Comparison of ENCODE assay signal across 21 mouse cellular contexts in the genomic region with DNA sequence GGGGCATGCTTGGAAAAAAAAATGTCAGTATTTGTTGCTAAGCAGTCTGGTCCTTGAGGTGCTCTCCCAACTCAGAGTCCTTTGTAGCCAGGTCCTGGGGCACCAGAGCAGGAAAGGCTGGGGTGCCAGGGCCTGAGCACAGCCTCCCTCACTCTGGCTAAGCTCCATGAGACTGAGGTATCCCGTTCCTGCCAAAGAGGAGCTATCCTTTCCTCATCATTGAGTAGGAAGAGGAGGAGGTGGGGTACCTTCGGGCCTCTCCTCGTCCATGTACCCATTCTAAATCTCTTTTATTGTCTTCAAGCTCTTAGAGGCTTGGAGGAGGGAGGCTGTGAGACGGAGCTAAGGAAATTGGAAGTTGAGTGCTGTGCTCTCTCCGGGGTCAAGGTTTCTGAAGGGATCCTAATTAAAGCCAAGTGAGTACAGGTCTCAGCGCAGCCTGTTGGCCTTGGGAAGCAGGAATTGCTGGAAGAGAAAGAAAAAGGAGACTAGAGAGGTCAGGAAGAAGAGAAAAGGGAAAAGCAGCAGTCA.
DNase-seq lines count a peak whose midpoint lies in the region; ATAC-seq and TF ChIP-seq lines count a peak whose summit lies in the region.
"Had no signal": no experiment of that assay in that cellular context is flagged by ENCODE, and none has a peak within 500 bp of the region (broad histone marks: within the 10 kb centered on the region; RNA-seq: fewer than 3 reads in every experiment).

No protein-coding gene starts in this region.

- WGBS in hindbrain, embryonic 10.5 days: 76% methylated on average over 6 of the region's 6 CpGs
- WGBS in hindbrain, postnatal 0 days: 82% methylated on average over 6 of the region's 6 CpGs
- WGBS in embryonic facial prominence, embryonic 13.5 days: 38% methylated on average over 6 of the region's 6 CpGs
- 32% methylated on average over 6 of the region's 6 CpGs for WGBS in limb, embryonic 10.5 days
- 74% methylated on average over 6 of the region's 6 CpGs for WGBS in stomach, embryonic 16.5 days
- 67% methylated on average over 6 of the region's 6 CpGs for WGBS in forebrain, embryonic 15.5 days

- H3K4me1 ChIP-seq in hindbrain, embryonic 10.5 days (replicated peaks): peaks cover 10% of the 10 kb centered on the region
- H3K4me1 ChIP-seq in hindbrain, postnatal 0 days (ENCODE audit: insufficient read depth, low read length): no peaks in the 10 kb centered on the region
- peaks cover 54% of the 10 kb centered on the region for H3K4me1 ChIP-seq in embryonic facial prominence, embryonic 13.5 days
- H3K4me1 ChIP-seq in limb, embryonic 10.5 days: peaks cover 58% of the 10 kb centered on the region
- peaks cover 9% of the 10 kb centered on the region; the same call in 1 of the 2 replicates for H3K4me1 ChIP-seq in stomach, embryonic 16.5 days (ENCODE audit: control insufficient read depth, insufficient read depth, low read length)
- H3K4me1 ChIP-seq in forebrain, embryonic 15.5 days: peaks cover 11% of the 10 kb centered on the region; the same call in 1 of the 2 replicates
- H3K4me1 ChIP-seq: liver, embryonic 13.5 days had no signal

- ATAC-seq in hindbrain, postnatal 0 days: no peak
- no peak for ATAC-seq in embryonic facial prominence, embryonic 13.5 days (ENCODE audit: insufficient number of reproducible peaks, insufficient read depth, low FRiP score, low TSS enrichment, low read depth)
- no peak for ATAC-seq in stomach, embryonic 16.5 days (ENCODE audit: insufficient read depth, low FRiP score)
- ATAC-seq in forebrain, embryonic 15.5 days (replicated peaks): no peak

- no peaks in the 10 kb centered on the region for H3K9me3 ChIP-seq in hindbrain, embryonic 10.5 days
- H3K9me3 ChIP-seq in hindbrain, postnatal 0 days (ENCODE audit: low read length): no peaks in the 10 kb centered on the region
- H3K9me3 ChIP-seq in embryonic facial prominence, embryonic 13.5 days: no peaks in the 10 kb centered on the region
- no peaks in the 10 kb centered on the region for H3K9me3 ChIP-seq in limb, embryonic 10.5 days (replicated peaks)
- H3K9me3 ChIP-seq in stomach, embryonic 16.5 days (replicated peaks; ENCODE audit: control insufficient read depth, low read length): no peaks in the 10 kb centered on the region
- no peaks in the 10 kb centered on the region for H3K9me3 ChIP-seq in forebrain, embryonic 15.5 days
- H3K9me3 ChIP-seq: forebrain, embryonic 12.5 days; liver, embryonic 13.5 days; midbrain, embryonic 10.5 days had no signal

- no peak overlapping the region for H3K9ac ChIP-seq in hindbrain, postnatal 0 days (replicated peaks; ENCODE audit: low read length)
- H3K9ac ChIP-seq in embryonic facial prominence, embryonic 13.5 days: no peak overlapping the region
- H3K9ac ChIP-seq in stomach, embryonic 16.5 days (ENCODE audit: low read length): no peak overlapping the region
- H3K9ac ChIP-seq in forebrain, embryonic 15.5 days (replicated peaks): no peak overlapping the region
- H3K9ac ChIP-seq: forebrain, embryonic 12.5 days; hindbrain, embryonic 14.5 days; liver, embryonic 13.5 days; lung, embryonic 14.5 days had no signal

- H3K27ac ChIP-seq in hindbrain, embryonic 10.5 days: 0 out of 2 replicates have a peak overlapping the region, but pooled peaks have one; percentile 0
- no peak overlapping the region for H3K27ac ChIP-seq in hindbrain, postnatal 0 days
- peak overlapping the region; percentile 91 for H3K27ac ChIP-seq in embryonic facial prominence, embryonic 13.5 days
- H3K27ac ChIP-seq in limb, embryonic 10.5 days: peak overlapping the region; percentile 87
- peak overlapping the region; percentile 54; the same call in 1 of the 2 replicates for H3K27ac ChIP-seq in stomach, embryonic 16.5 days (ENCODE audit: low read length)
- H3K27ac ChIP-seq in forebrain, embryonic 15.5 days (replicated peaks): no peak overlapping the region
- H3K27ac ChIP-seq: forebrain, embryonic 12.5 days; hindbrain, embryonic 14.5 days; liver, embryonic 13.5 days; macrophage; midbrain, embryonic 10.5 days had no signal

- no peak overlapping the region for H3K4me3 ChIP-seq in hindbrain, embryonic 10.5 days
- H3K4me3 ChIP-seq in hindbrain, postnatal 0 days (ENCODE audit: low read length): no peak overlapping the region
- no peak overlapping the region for H3K4me3 ChIP-seq in embryonic facial prominence, embryonic 13.5 days
- H3K4me3 ChIP-seq in limb, embryonic 10.5 days: peak overlapping the region; percentile 7; the same call in 1 of the 2 replicates
- no peak overlapping the region for H3K4me3 ChIP-seq in stomach, embryonic 16.5 days (replicated peaks; ENCODE audit: low read length)
- H3K4me3 ChIP-seq in forebrain, embryonic 15.5 days: no peak overlapping the region
- H3K4me3 ChIP-seq: forebrain, embryonic 12.5 days; liver, embryonic 13.5 days; midbrain, embryonic 10.5 days had no signal

- no peaks in the 10 kb centered on the region for H3K36me3 ChIP-seq in hindbrain, embryonic 10.5 days
- no peaks in the 10 kb centered on the region for H3K36me3 ChIP-seq in hindbrain, postnatal 0 days (ENCODE audit: insufficient read depth, low read length)
- H3K36me3 ChIP-seq in embryonic facial prominence, embryonic 13.5 days: no peaks in the 10 kb centered on the region
- H3K36me3 ChIP-seq in limb, embryonic 10.5 days: no peaks in the 10 kb centered on the region
- no peaks in the 10 kb centered on the region for H3K36me3 ChIP-seq in stomach, embryonic 16.5 days (ENCODE audit: control insufficient read depth, insufficient read depth, low read length)
- H3K36me3 ChIP-seq in forebrain, embryonic 15.5 days: no peaks in the 10 kb centered on the region
- H3K36me3 ChIP-seq: forebrain, embryonic 12.5 days; liver, embryonic 13.5 days; midbrain, embryonic 10.5 days had no signal

- TF ChIP-seq CTCF in hindbrain, postnatal 0 days (IDR thresholded peaks at IDR 0.05; ENCODE audit: low read depth): no peak

- peaks cover 3% of the 10 kb centered on the region; the same call in 1 of the 2 replicates for H3K27me3 ChIP-seq in hindbrain, embryonic 10.5 days (ENCODE audit: insufficient read depth, poor library complexity, severe bottlenecking)
- H3K27me3 ChIP-seq in hindbrain, postnatal 0 days (ENCODE audit: insufficient read depth, low read length): no peaks in the 10 kb centered on the region
- no peaks in the 10 kb centered on the region for H3K27me3 ChIP-seq in embryonic facial prominence, embryonic 13.5 days
- H3K27me3 ChIP-seq in limb, embryonic 10.5 days (ENCODE audit: low read depth, poor library complexity, severe bottlenecking): peaks cover 8% of the 10 kb centered on the region; the same call in 1 of the 2 replicates
- H3K27me3 ChIP-seq in stomach, embryonic 16.5 days (ENCODE audit: control insufficient read depth, insufficient read depth, low read length): no peaks in the 10 kb centered on the region
- no peaks in the 10 kb centered on the region for H3K27me3 ChIP-seq in forebrain, embryonic 15.5 days
- H3K27me3 ChIP-seq: forebrain, embryonic 12.5 days; liver, embryonic 13.5 days had no signal

- DNase-seq in hindbrain, embryonic 10.5 days (ENCODE audit: low spot score): no peak
- no peak for DNase-seq in hindbrain, postnatal 0 days (ENCODE audit: low spot score)
- peak; percentile 50 for DNase-seq in limb, embryonic 10.5 days (ENCODE audit: low spot score)
- no peak for DNase-seq in MN1 (ENCODE audit: low spot score)
- DNase-seq: cerebellum, adult 2 months; cerebellum, postnatal 36 days; heart, postnatal 14 days; kidney, adult 2 months; liver, embryonic 13.5 days; lung, embryonic 14.5 days; right cerebral cortex, postnatal 14 days; spleen, adult 18-20 months; thymus, postnatal 36 days had no signal

- no peak overlapping the region for H3K4me2 ChIP-seq in hindbrain, postnatal 0 days (ENCODE audit: low read depth, low read length)
- no peak overlapping the region for H3K4me2 ChIP-seq in embryonic facial prominence, embryonic 13.5 days
- no peak overlapping the region for H3K4me2 ChIP-seq in stomach, embryonic 16.5 days (ENCODE audit: low read depth, low read length)
- H3K4me2 ChIP-seq in forebrain, embryonic 15.5 days (replicated peaks): no peak overlapping the region
- H3K4me2 ChIP-seq: forebrain, embryonic 12.5 days; heart, embryonic 11.5 days; hindbrain, embryonic 14.5 days; liver, embryonic 13.5 days; lung, embryonic 14.5 days had no signal

Comparison
In these comparisons a context has a peak if more than half of its experiments do, and no peak if none do; other contexts are left out.
1. H3K27ac ChIP-seq: peak in hindbrain, embryonic 10.5 days (single experiment), embryonic facial prominence, embryonic 13.5 days (single experiment), limb, embryonic 10.5 days (single experiment) and stomach, embryonic 16.5 days (single experiment); none in hindbrain, postnatal 0 days (single experiment) and forebrain, embryonic 15.5 days (single experiment).